Mouse (Mus musculus): ENCODE measurements at regions not wholly inside any gene's neighbourhood (a gene's known extent, or its start where the extent isn't known, plus 50 kb on each side); places are given as distances from the start of the nearest gene placed in this dataset.

DNA sequence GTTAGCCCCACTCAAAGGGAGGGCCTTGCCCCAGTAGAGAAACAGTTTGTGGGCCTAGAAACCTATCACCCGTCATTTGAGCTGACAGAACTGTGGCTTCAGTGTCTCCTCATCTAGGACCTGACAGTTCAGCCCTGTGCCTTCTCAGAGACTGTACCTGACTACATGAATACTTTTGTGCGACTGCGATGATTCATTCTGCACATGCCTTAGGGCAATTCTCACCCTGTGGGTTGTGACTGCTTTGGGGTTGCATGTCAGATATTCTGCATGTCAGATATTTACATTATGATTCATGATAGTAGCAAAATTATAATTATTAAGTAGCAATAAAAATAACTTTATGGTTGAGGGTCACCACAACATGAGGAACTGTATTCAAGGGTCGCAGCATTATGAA is 93.7 kb downstream of the Srek1 start:
- TF ChIP-seq CTCF (conservative IDR thresholded peaks at IDR 0.05; ENCODE audit: low read length), result no peak
- TF ChIP-seq POU5F1 (IDR thresholded peaks at IDR 0.05; ENCODE audit: borderline replicate concordance, low read length), result no peak
- TF ChIP-seq NANOG (IDR thresholded peaks at IDR 0.05; ENCODE audit: borderline replicate concordance, low read length), result no peak
